Mouse (Mus musculus) hindbrain, embryonic 10.5 days (tissue): Measurements from ENCODE around the gene Mr1. TPM values are rescaled to one million over a fixed set of nuclear protein-coding genes. Genes with fewer than 3 reads are reported as not detected.

Experiments
- DNase-seq: peaks from one replicate; pipeline ENCODE4 v3.0.0-alpha.2; 2017; ENCODE audit warnings: low spot score
- H3K27ac ChIP-seq: fragments of 300-500 bp; sonication (generic); 2 replicates; pipeline ENCODE4 v1.5.1; 2016; ENCODE audit warnings: mild to moderate bottlenecking, moderate library complexity
- H3K27me3 ChIP-seq: fragments of 300-500 bp; sonication (generic); 2 replicates; pipeline ENCODE4 v1.6.1; 2016; ENCODE audit warnings: mild to moderate bottlenecking; ENCODE audit not compliant: poor library complexity, insufficient read depth, severe bottlenecking
- H3K36me3 ChIP-seq: fragments of 300-500 bp; sonication (generic); 2 replicates; pipeline ENCODE4 v1.6.1; 2016; ENCODE audit warnings: mild to moderate bottlenecking, moderate library complexity
- H3K4me1 ChIP-seq: fragments of 300-500 bp; sonication (generic); replicated peaks from 2 replicates; pipeline ENCODE4 v1.6.1; 2016; ENCODE audit warnings: mild to moderate bottlenecking
- H3K4me3 ChIP-seq: fragments of 300-500 bp; sonication (generic); 2 replicates; pipeline ENCODE4 v1.5.1; 2016; ENCODE audit warnings: mild to moderate bottlenecking, moderate library complexity
- H3K9me3 ChIP-seq: fragments of 300-500 bp; sonication (generic); 2 replicates; pipeline ENCODE4 v1.6.1; 2016; ENCODE audit warnings: mild to moderate bottlenecking, moderate library complexity
- WGBS: fragments of 180-500 bp; shearing (Covaris S2); methylation state at CpG from one replicate; pipeline ENCODE4 v1.1.7; 2016; 5-methylcytosine and 5-hydroxymethylcytosine counted together
- polyA plus RNA-seq: library from polyadenylated mRNA; unstranded; fragments of >200 nt; fragmentation: Nextera tagmentation; extraction: Ambion mirVana; gene quantifications from 2 replicates; pipeline ENCODE4 v1.2.1, GENCODE M21; 2016

Gene Mr1
- polyA plus RNA-seq, 1 experiment from 2014 or later, result 1.1 TPM

DNA sequence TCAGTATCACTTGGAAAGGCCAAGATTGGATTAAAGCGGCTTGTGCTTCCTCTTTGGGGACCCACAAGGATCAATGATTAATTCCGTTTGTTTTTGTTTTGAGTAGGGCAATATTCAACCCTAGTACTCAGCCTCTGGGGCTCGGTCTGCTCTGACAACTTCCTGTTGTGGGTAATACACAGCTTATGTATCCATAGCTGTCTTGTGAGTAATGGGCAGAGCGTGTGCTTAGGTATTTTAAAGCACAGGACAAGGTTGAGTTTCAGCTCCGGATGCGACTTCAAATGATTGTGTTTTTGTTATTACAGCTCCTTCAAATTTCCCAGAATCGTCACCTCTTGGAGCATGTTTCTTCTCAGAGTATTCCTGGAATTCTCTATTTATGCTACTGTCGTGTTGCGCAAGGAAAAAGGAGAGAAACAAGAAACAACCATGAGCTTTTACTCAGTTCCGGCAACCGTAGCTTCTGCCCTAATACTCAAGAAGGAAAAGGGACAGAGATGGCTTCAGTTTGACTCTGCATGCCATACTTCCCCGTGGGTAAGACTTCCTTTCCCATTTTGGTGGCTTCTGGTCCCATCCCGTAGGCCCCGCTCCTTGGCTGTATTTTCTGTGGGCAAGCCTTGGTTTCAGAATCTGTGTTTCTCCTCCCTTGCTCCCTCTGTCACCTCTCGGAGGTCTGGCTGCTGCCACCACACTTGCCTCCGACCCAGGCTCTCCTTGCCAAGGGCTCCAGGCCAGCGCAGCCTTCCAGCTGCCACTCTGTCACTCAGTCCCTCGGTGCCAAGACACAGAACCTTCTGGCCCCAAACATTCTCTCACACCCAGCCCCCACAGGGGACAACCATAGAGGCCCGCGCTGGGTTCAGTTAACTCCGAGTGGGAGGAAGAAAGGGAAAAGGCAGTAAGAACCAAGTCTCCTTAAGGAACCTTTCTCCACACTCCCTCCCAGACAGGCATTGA lies 24.4 kb downstream of the Mr1 start:
- no peak overlapping the region for H3K27ac ChIP-seq
- H3K4me1 ChIP-seq, result 0 out of 2 replicates have a peak, but pooled peaks cover 6% of the 10 kb centered on the region
- no peaks in the 10 kb centered on the region for H3K27me3 ChIP-seq
- no peaks in the 10 kb centered on the region for H3K36me3 ChIP-seq
- no peaks in the 10 kb centered on the region for H3K9me3 ChIP-seq
- DNase-seq, result no peak
- WGBS, result 83% methylated on average over 21 of the region's 21 CpGs
- no peak overlapping the region for H3K4me3 ChIP-seq

DNA sequence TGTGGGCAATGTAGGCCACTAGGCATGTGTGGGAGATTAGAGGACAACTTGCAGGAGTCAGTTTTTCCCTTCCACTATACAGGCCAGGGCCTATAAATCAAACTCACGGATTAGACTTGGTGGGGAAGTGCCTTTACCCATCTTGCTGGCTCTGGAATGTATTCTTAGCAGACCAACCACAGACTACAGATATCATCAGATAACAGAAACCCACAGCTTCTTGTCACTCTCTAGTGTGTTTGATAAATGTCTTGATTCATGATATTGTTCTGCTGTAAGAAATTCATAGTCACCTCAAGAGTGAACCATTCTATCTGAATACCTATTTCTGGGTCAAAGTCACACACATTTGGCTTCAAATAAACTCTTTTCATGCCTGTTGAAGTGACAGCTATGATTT lies 26.9 kb downstream of the Mr1 start:
- H3K9me3 ChIP-seq, result no peaks in the 10 kb centered on the region
- no peak for DNase-seq
- H3K27ac ChIP-seq, result no peak overlapping the region
- H3K27me3 ChIP-seq, result 0 out of 2 replicates have a peak, but pooled peaks cover 6% of the 10 kb centered on the region
- 0 out of 2 replicates have a peak, but pooled peaks cover 6% of the 10 kb centered on the region for H3K4me1 ChIP-seq
- no peak overlapping the region for H3K4me3 ChIP-seq
- no peaks in the 10 kb centered on the region for H3K36me3 ChIP-seq
- WGBS, result 78% methylated on average over 1 of the region's 1 CpGs

DNA sequence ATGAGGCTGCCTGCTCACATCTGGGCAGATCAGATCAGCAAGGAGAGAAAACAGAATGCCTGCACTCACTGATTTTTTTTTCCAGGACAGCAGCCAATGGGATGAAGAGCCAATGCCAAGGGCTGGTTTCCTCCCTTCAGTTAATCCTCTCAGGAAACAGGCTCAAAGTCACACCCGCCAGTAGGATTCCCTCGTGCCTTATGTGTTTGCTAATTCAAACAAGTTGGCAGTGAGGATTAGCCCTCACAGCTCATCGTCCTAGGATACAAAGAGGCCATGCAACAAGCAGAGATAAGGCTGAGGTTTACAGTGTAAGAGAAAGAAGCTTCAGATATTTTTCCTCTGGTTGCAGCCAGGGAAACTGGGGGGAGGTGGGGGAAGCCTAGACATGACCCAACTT lies 32.7 kb downstream of the Mr1 start:
- Histone ChIP-seq H3K4me1 (peaks cover 28% of the 10 kb centered on the region), H3K27ac (no peak overlapping the region), H3K36me3 (no peaks in the 10 kb centered on the region), H3K4me3 (no peak overlapping the region), H3K27me3 (peaks cover 39% of the 10 kb centered on the region), H3K9me3 (no peaks in the 10 kb centered on the region)
- WGBS, result 24% methylated on average over 3 of the region's 3 CpGs
- DNase-seq, result no peak

DNA sequence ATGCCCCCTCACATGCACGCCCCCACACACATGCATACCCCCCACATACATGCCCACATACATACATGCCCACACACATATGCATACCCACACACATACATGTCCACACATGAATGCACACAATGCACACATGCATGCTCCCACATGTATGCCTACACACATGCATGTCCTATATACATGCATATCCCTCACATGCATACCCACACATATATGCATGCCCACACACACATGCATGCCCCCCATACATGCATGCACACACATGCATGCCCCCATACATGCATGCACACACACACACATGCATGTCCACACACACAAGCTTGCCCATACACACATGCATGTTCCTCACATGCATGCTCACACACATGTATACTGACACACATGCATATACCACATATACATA lies 33.7 kb downstream of the Mr1 start:
- Histone ChIP-seq H3K4me3 (no peak overlapping the region), H3K9me3 (no peaks in the 10 kb centered on the region), H3K27ac (no peak overlapping the region), H3K27me3 (peaks cover 39% of the 10 kb centered on the region), H3K36me3 (no peaks in the 10 kb centered on the region), H3K4me1 (peaks cover 39% of the 10 kb centered on the region)
- WGBS, result 90% methylated on average over 1 of the region's 1 CpGs
- DNase-seq, result no peak

DNA sequence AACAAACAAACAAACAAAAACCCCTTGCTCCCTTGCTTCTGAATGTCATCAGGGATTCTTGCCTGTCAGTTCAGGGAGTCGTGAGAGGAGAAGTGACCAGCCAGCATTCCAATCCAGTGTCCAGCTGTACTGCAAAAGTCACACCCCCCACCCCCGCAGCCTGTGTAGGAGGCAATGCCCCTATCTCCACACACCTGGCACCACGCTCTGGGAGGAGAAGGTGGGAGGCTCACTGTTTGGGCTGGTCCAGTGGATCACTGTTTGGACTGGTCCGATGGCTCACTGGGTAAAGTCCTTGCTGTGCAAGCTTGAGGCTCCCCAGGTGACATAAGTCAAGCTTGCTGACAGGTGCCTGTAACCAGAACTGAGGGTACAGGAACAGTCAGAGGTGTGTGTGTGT lies 34.5 kb downstream of the Mr1 start:
- 39% methylated on average over 4 of the region's 4 CpGs for WGBS
- H3K27me3 ChIP-seq, result peaks cover 39% of the 10 kb centered on the region
- no peaks in the 10 kb centered on the region for H3K9me3 ChIP-seq
- no peaks in the 10 kb centered on the region for H3K36me3 ChIP-seq
- no peak overlapping the region for H3K27ac ChIP-seq
- DNase-seq, result no peak
- H3K4me3 ChIP-seq, result no peak overlapping the region
- peaks cover 42% of the 10 kb centered on the region for H3K4me1 ChIP-seq

DNA sequence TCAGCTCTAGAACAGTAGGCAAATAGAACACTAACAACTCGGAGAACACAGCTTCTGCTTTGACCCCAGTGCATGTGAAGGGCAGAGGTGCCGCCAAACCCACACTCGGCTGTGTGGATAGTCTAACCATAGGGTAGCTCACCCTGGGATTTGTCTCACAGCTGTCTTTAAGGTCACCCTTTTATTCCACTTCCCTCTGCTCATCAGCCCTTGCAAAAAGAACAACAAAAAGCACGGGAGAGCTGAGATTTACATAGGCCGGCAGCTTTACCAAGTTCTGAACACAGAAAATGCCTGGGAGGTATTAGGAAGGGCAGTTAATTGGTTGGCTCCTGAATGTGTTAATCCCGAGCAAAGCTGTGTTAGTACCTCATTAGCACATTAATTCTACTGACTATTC lies 35.1 kb downstream of the Mr1 start:
- no peak overlapping the region for H3K27ac ChIP-seq
- H3K27me3 ChIP-seq, result peaks cover 39% of the 10 kb centered on the region
- no peaks in the 10 kb centered on the region for H3K9me3 ChIP-seq
- DNase-seq, result no peak
- no peak overlapping the region for H3K4me3 ChIP-seq
- peaks cover 42% of the 10 kb centered on the region for H3K4me1 ChIP-seq
- H3K36me3 ChIP-seq, result no peaks in the 10 kb centered on the region
- WGBS, result 8% methylated on average over 6 of the region's 6 CpGs

DNA sequence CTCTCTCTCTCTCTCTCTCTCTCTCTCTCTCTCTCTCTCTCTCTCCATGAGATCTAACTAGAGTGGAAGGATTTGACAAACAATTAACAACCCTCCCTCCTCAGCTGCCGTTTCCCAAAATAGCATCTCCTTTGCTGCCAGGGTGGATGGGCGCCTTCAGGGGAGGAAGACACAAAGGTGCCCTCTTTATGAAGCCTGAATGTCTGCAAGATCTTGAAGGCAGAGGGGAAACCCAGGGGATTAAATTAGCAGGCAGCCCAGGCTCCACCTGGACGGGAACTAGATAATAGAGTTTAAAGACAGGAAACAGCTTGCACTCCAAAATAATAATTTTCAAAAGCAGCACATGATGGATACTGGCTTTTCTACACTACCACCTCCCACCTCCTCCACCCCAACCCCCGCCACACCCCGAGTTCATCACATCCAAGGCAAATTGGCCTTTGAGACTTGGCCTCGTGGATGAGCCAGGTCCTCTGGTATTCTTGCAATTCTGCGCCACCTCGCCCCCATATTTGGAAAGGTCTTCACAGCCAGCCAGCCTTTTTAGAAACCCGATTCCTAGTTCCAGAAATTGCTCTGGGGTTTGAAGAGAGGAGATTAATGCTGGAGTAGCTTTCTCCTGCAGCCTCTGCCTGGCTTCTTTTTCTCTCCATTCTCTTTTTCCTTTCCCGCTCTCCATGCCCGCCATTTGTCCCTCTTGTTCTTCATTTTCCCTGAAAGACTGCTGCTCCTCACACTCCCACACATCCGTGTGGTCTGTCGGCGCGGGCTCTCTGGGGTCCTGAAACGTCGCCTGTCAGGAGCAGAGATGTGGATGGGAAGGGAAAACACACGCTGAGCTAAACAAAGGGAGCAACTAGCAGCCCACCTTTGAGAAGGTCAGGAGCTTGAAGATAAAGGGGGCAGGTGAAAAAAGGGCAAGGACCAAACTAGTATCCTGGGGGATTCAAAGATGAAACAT lies 36.9 kb downstream of the Mr1 start:
- Histone ChIP-seq H3K9me3 (no peaks in the 10 kb centered on the region), H3K4me1 (peaks cover 42% of the 10 kb centered on the region), H3K4me3 (no peak overlapping the region; the same call in 1 of the 2 replicates), H3K27ac (peak overlapping the region; percentile 42), H3K27me3 (peaks cover 33% of the 10 kb centered on the region), H3K36me3 (no peaks in the 10 kb centered on the region)
- no peak for DNase-seq
- 23% methylated on average over 18 of the region's 18 CpGs for WGBS

DNA sequence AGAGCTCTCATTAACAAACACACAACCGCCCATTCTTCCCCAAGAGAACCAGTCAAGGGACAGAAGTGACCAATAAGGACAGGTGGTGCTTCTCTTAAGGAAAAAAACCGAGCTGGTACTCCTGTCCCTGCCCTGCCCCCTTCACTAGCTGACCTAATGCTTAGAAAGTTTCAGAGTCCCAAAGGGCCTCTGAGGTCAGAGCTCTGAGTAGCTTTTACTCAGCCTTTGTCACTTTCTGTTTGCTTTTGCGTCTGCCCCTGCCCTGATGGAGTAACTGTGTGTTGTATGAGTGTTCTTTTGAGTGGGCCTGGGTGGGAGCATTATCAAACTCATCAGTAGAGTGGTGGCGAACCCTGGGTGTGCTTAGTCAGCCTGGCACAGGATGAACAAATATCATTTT lies 38.2 kb downstream of the Mr1 start:
- H3K27me3 ChIP-seq, result peaks cover 29% of the 10 kb centered on the region
- no peak for DNase-seq
- peaks cover 42% of the 10 kb centered on the region for H3K4me1 ChIP-seq
- 32% methylated on average over 4 of the region's 4 CpGs for WGBS
- no peak overlapping the region for H3K4me3 ChIP-seq
- H3K36me3 ChIP-seq, result no peaks in the 10 kb centered on the region
- peak overlapping the region; percentile 35; the same call in 1 of the 2 replicates for H3K27ac ChIP-seq
- H3K9me3 ChIP-seq, result no peaks in the 10 kb centered on the region

DNA sequence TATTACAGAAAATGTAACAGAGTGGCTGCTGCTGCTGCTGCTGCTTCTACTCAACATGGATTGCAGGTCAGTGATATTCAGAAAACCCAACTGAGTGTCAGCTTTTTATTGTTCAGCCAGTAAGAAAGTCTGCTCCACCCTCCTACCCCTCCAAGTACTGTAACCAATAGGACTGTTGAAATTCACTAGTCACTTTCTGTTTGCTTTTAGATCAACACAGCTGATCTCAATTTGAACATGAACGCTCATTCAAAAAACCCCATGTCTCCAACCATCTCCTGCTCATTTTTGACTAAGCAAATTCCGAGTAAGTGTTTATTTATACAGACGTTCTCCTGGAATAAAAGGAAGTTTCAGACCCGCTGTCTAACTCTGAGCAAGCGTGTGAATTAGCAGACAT lies 38.8 kb downstream of the Mr1 start:
- 61% methylated on average over 5 of the region's 5 CpGs for WGBS
- DNase-seq, result no peak
- Histone ChIP-seq H3K27ac (no peak overlapping the region), H3K9me3 (no peaks in the 10 kb centered on the region), H3K36me3 (no peaks in the 10 kb centered on the region), H3K4me1 (peaks cover 42% of the 10 kb centered on the region), H3K4me3 (no peak overlapping the region), H3K27me3 (peaks cover 33% of the 10 kb centered on the region)

DNA sequence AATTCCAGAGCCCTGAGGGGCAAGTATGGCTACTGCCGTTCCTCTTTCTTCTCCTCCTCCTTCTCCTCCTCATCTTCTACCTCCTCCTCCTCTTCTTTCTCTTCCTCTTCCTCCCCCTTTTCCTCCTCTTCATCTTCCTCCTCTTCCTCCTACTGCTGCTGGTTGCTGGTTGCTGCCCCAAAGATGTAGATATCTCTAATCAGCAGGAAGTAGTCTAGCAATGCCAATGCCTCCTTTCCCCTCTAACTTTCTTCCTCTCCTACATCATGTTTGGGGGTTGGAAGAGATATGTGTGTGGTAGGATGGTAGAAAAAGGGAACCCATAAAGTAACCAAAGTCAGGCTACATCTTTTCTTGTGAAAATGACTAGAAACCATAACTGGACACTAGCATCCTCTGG lies 40.3 kb downstream of the Mr1 start:
- no peaks in the 10 kb centered on the region for H3K9me3 ChIP-seq
- no peak overlapping the region for H3K27ac ChIP-seq
- no peaks in the 10 kb centered on the region for H3K36me3 ChIP-seq
- peaks cover 32% of the 10 kb centered on the region for H3K4me1 ChIP-seq
- H3K4me3 ChIP-seq, result no peak overlapping the region
- peaks cover 26% of the 10 kb centered on the region for H3K27me3 ChIP-seq
- no peak for DNase-seq
- WGBS, result 76% methylated on average over 1 of the region's 1 CpGs

DNA sequence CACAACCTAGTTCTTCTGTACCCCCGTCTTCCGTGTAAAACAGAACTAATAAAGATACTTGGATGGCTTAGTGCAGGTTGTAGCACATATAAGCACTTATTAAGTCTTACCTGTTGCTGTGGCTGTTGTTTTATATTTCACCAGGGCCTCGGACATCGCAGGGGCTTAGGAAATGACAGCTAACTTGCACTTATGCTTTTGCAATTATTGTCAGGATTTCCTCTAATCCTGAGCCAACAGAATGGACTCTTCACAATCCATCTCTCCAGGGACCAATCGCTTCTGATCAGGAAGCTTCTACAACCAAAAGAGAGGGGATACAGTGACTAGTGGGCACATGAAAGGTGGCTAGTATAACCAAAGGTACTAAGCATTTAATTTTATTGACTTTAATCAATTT lies 42.6 kb downstream of the Mr1 start:
- H3K4me1 ChIP-seq, result peaks cover 18% of the 10 kb centered on the region
- H3K27me3 ChIP-seq, result peaks cover 8% of the 10 kb centered on the region; the same call in 1 of the 2 replicates
- H3K4me3 ChIP-seq, result no peak overlapping the region
- 91% methylated on average over 5 of the region's 5 CpGs for WGBS
- no peak overlapping the region for H3K27ac ChIP-seq
- no peaks in the 10 kb centered on the region for H3K36me3 ChIP-seq
- DNase-seq, result no peak
- H3K9me3 ChIP-seq, result no peaks in the 10 kb centered on the region

DNA sequence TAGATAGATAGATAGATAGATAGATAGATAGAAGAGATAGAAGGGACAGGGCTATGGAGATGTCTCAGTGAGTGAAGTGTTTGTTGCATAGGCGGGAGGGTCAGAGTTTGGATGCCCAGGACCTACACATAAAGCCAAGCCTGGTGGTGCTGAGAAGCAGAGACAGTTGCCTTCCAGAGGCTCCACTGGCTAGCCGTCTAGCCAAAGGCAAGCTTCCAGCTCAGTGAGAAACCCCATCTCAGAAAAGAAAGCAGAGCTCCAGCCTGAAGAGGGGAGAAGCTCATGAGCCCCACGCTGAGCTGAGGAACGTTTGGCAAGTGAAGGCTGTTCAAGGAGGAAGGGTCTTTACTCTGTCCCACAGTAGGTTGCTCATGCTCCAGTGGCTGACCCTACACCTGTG lies 44.0 kb downstream of the Mr1 start:
- Histone ChIP-seq H3K36me3 (no peaks in the 10 kb centered on the region), H3K27ac (no peak overlapping the region), H3K4me1 (peaks cover 12% of the 10 kb centered on the region; the same call in 1 of the 2 replicates), H3K4me3 (no peak overlapping the region), H3K27me3 (peaks cover 8% of the 10 kb centered on the region; the same call in 1 of the 2 replicates), H3K9me3 (no peaks in the 10 kb centered on the region)
- DNase-seq, result no peak
- WGBS, result 74% methylated on average over 4 of the region's 4 CpGs
